Mouse (Mus musculus): ENCODE measurements around the gene Srp72.

GRCm38 (mm10) chr5:77044362-77044761 is 69.9 kb downstream of the Srp72 start:
- no peak for TF ChIP-seq CTCF (IDR thresholded peaks at IDR 0.05; ENCODE audit: borderline replicate concordance, control insufficient read depth, extremely low read depth, insufficient read depth, low read length, poor library complexity)
- no peak for TF ChIP-seq POLR2A (IDR thresholded peaks at IDR 0.05; ENCODE audit: control insufficient read depth, extremely low read depth, insufficient read depth, low read length, poor library complexity)
